Mouse (Mus musculus) embryonic facial prominence, embryonic 11.5 days (tissue): ENCODE data around the gene Helq. TPM values are rescaled to one million over a fixed set of nuclear protein-coding genes. Genes with fewer than 3 reads are reported as not detected.

Experiments used
- ATAC-seq: fragments of 200-750 bp; cut with Nextera tagmentation; replicated peaks from 2 replicates; pipeline ENCODE4 v1.8.0; 2017; ENCODE audit warnings: low read depth; ENCODE audit not compliant: insufficient number of reproducible peaks, low FRiP score, low TSS enrichment
- DNase-seq: peaks from one replicate; pipeline ENCODE4 v3.0.0-alpha.2; 2015; ENCODE audit warnings: low spot score
- H3K27ac ChIP-seq: fragments of 300-500 bp; sonication (generic); replicated peaks from 2 replicates; pipeline ENCODE4 v1.5.1; 2014; ENCODE audit warnings: mild to moderate bottlenecking, low read depth, low read length, control low read depth
- H3K27me3 ChIP-seq: fragments of 300-500 bp; sonication (generic); 2 replicates; pipeline ENCODE4 v1.6.1; 2014; ENCODE audit warnings: mild to moderate bottlenecking, low read length, moderate library complexity, mixed read lengths; ENCODE audit not compliant: control insufficient read depth, insufficient read depth
- H3K36me3 ChIP-seq: fragments of 300-500 bp; sonication (generic); replicated peaks from 2 replicates; pipeline ENCODE4 v1.6.1; 2014; ENCODE audit warnings: low read depth, mild to moderate bottlenecking, low read length, moderate library complexity, mixed read lengths; ENCODE audit not compliant: control insufficient read depth, insufficient read depth
- H3K4me1 ChIP-seq: fragments of 300-500 bp; sonication (generic); 2 replicates; pipeline ENCODE4 v1.6.1; 2014; ENCODE audit warnings: low read length, mixed read lengths; ENCODE audit not compliant: control insufficient read depth, insufficient read depth
- H3K4me2 ChIP-seq: fragments of 300-500 bp; sonication (generic); 2 replicates; pipeline ENCODE4 v1.6.1; 2014; ENCODE audit warnings: low read depth, mild to moderate bottlenecking, control low read depth, low read length, moderate library complexity
- H3K4me3 ChIP-seq: fragments of 300-500 bp; sonication (generic); 2 replicates; pipeline ENCODE4 v1.5.1; 2014; ENCODE audit warnings: low read depth, low read length, control low read depth
- H3K9ac ChIP-seq: fragments of 300-500 bp; sonication (generic); replicated peaks from 2 replicates; pipeline ENCODE4 v1.6.1; 2014; ENCODE audit warnings: mild to moderate bottlenecking, control low read depth, low read length
- H3K9me3 ChIP-seq: fragments of 300-500 bp; sonication (generic); replicated peaks from 2 replicates; pipeline ENCODE4 v1.6.1; 2016; ENCODE audit warnings: mild to moderate bottlenecking, low read length, inconsistent platforms, mixed read lengths; ENCODE audit not compliant: control insufficient read depth
- WGBS: fragments of 180-500 bp; shearing (Covaris S2); extraction: QIAGEN DNeasy Blood & Tissue Kit; methylation state at CpG from one replicate; pipeline ENCODE4 v1.1.7; 2014; 5-methylcytosine and 5-hydroxymethylcytosine counted together
- polyA plus RNA-seq: library from polyadenylated mRNA; unstranded; fragments of >200 nt; fragmentation: Nextera tagmentation; extraction: Ambion mirVana; gene quantifications from 2 replicates; pipeline ENCODE4 v1.2.1, GENCODE M21; 2014

The Helq gene
- 17.6 and 21.6 TPM in 2 replicates for polyA plus RNA-seq

- Histone ChIP-seq H3K36me3 (no peaks in the 10 kb centered on the region; the same call in none of the 2 replicates), H3K27ac (no peak within 1 kb of the TSS), H3K27me3 (no peaks in the 10 kb centered on the region), H3K9me3 (no peaks in the 10 kb centered on the region), H3K4me1 (peaks cover 2% of the 10 kb centered on the region; the same call in 1 of the 2 replicates), H3K9ac (peak within 1 kb of the TSS; percentile 82), H3K4me3 (peak within 1 kb of the TSS; percentile 75), H3K4me2 (peak within 1 kb of the TSS; percentile 92)
- ATAC-seq (peak; percentile 95), DNase-seq (peak; percentile 95)
- under 1% methylated on average over 67 of the region's 67 CpGs for WGBS
Observed at GRCm38 (mm10) chr5:100798165-100798860, at the start of gene Helq, which contains the start of gene Mrps18c. Gene Helq (minus strand): TSS chr5:100798598. Gene Mrps18c (plus strand): TSS chr5:100798627.

GRCm38 (mm10) chr5:100847143-100847542 is 48.7 kb upstream of the Helq start:
- 5% methylated on average over 2 of the region's 2 CpGs for WGBS
- Histone ChIP-seq H3K9me3 (no peaks in the 10 kb centered on the region), H3K27me3 (peaks cover 15% of the 10 kb centered on the region), H3K4me3 (no peak overlapping the region), H3K4me2 (no peak overlapping the region; the same call in 1 of the 2 replicates), H3K9ac (no peak overlapping the region; the same call in 1 of the 2 replicates), H3K36me3 (no peaks in the 10 kb centered on the region), H3K27ac (no peak overlapping the region), H3K4me1 (peaks cover 3% of the 10 kb centered on the region)
- DNase-seq (no peak), ATAC-seq (no peak)

- Histone ChIP-seq H3K36me3 (no peaks in the 10 kb centered on the region), H3K27ac (no peak overlapping the region), H3K4me1 (peaks cover 3% of the 10 kb centered on the region), H3K9ac (peak overlapping the region; percentile 55), H3K27me3 (peaks cover 15% of the 10 kb centered on the region), H3K4me3 (peak overlapping the region; percentile 46), H3K9me3 (no peaks in the 10 kb centered on the region), H3K4me2 (peak overlapping the region; percentile 100)
- DNase-seq = no peak
- ATAC-seq = 0 out of 2 replicates have a peak, but pooled peaks have one; percentile 45
- under 1% methylated on average over 22 of the region's 22 CpGs for WGBS
Observed at GRCm38 (mm10) chr5:100846599-100846920, 48.2 kb upstream of the Helq start.

GRCm38 (mm10) chr5:100845848-100846598 is 47.6 kb upstream of the Helq start:
- peak overlapping the region; percentile 46 for H3K4me3 ChIP-seq
- no peaks in the 10 kb centered on the region for H3K9me3 ChIP-seq
- no peak overlapping the region for H3K27ac ChIP-seq
- peak overlapping the region; percentile 100 for H3K4me2 ChIP-seq
- peak overlapping the region; percentile 55 for H3K9ac ChIP-seq
- no peaks in the 10 kb centered on the region for H3K36me3 ChIP-seq
- H3K4me1 ChIP-seq = peaks cover 3% of the 10 kb centered on the region
- peak; percentile 57 for DNase-seq
- peaks cover 15% of the 10 kb centered on the region for H3K27me3 ChIP-seq
- 0 out of 2 replicates have a peak, but pooled peaks have one; percentile 49 for ATAC-seq
- 1% methylated on average over 50 of the region's 52 CpGs for WGBS

- H3K27ac ChIP-seq = no peak within 1 kb of the TSS
- peak within 1 kb of the TSS; percentile 46 for H3K4me3 ChIP-seq
- H3K4me1 ChIP-seq = peaks cover 3% of the 10 kb centered on the region
- ATAC-seq (no peak), DNase-seq (no peak)
- H3K4me2 ChIP-seq = peak within 1 kb of the TSS; percentile 100
- H3K27me3 ChIP-seq = peaks cover 15% of the 10 kb centered on the region
- H3K9me3 ChIP-seq = no peaks in the 10 kb centered on the region
- H3K36me3 ChIP-seq = no peaks in the 10 kb centered on the region
- peak within 1 kb of the TSS; percentile 55 for H3K9ac ChIP-seq
- under 1% methylated on average over 16 of the region's 16 CpGs for WGBS
Observed at GRCm38 (mm10) chr5:100845485-100845847, 47.1 kb upstream of the Helq start, which contains the start of gene Gpat3. Gene Gpat3 (plus strand): TSS chr5:100845713.

- 52% methylated on average over 3 of the region's 3 CpGs for WGBS
- DNase-seq (no peak), ATAC-seq (no peak)
- Histone ChIP-seq H3K4me3 (no peak overlapping the region), H3K4me2 (no peak overlapping the region), H3K4me1 (peaks cover 3% of the 10 kb centered on the region), H3K9ac (no peak overlapping the region), H3K27me3 (peaks cover 15% of the 10 kb centered on the region), H3K27ac (no peak overlapping the region), H3K9me3 (no peaks in the 10 kb centered on the region), H3K36me3 (no peaks in the 10 kb centered on the region)
Observed at GRCm38 (mm10) chr5:100844485-100844884, 46.1 kb upstream of the Helq start.

GRCm38 (mm10) chr5:100837907-100838306 is 39.5 kb upstream of the Helq start:
- H3K4me3 ChIP-seq = no peak overlapping the region
- H3K9me3 ChIP-seq = no peaks in the 10 kb centered on the region
- no peak overlapping the region for H3K4me2 ChIP-seq
- no peaks in the 10 kb centered on the region for H3K36me3 ChIP-seq
- ATAC-seq (no peak), DNase-seq (no peak)
- WGBS = 84% methylated on average over 7 of the region's 7 CpGs
- H3K27ac ChIP-seq = no peak overlapping the region
- no peak overlapping the region for H3K9ac ChIP-seq
- H3K4me1 ChIP-seq = no peaks in the 10 kb centered on the region
- no peaks in the 10 kb centered on the region for H3K27me3 ChIP-seq
